In the genomic region with DNA sequence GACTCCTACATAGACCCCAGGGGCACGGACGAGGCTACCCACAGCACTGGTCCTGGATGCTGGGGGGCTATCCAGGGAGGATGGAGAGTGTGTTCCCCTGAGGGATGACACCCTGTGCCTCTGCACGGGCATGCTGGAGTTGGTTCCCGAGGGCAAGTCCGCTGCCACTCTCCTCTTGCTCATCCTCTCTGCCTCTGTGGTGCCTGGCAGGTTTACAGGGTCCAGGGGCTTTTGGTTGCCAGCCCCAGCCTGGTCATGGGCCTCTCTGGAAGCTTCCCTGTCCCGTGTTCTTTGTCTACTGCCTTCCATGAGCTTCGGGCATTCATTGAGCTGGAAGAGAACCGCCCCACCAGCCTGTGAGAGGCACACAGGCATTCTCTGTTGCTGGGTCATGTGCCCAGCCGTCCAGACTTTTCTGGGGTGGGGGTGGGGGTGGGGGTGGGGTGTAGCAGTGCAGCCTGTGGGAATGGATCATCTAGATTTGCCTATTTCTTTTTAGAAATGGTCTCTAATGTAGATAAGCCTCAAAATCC, we compare ENCODE assay signal across 15 mouse cellular contexts. TPM values are rescaled to one million over a fixed set of nuclear protein-coding genes. Genes with fewer than 3 reads are reported as not detected.
DNase-seq lines count a peak whose midpoint lies in the region; ATAC-seq and TF ChIP-seq lines count a peak whose summit lies in the region.
"Had no signal": no experiment of that assay in that cellular context is flagged by ENCODE, and none has a peak within 500 bp of the region (broad histone marks: within the 10 kb centered on the region; RNA-seq: fewer than 3 reads in every experiment).

TSS of gene Bfsp2 (minus strand) at position 377 of the 533 bp plus-strand sequence.

- H3K27me3 ChIP-seq in heart, embryonic 13.5 days (replicated peaks) = no peaks in the 10 kb centered on the region
- no peaks in the 10 kb centered on the region for H3K27me3 ChIP-seq in neural tube, embryonic 13.5 days
- H3K27me3 ChIP-seq in neural tube, embryonic 15.5 days (replicated peaks) = no peaks in the 10 kb centered on the region
- 0 out of 2 replicates have a peak, but pooled peaks cover 4% of the 10 kb centered on the region for H3K27me3 ChIP-seq in hindbrain, embryonic 13.5 days
- no peaks in the 10 kb centered on the region for H3K27me3 ChIP-seq in midbrain, postnatal 0 days (ENCODE audit: insufficient read depth, low read length)

- peak within 1 kb of the TSS; percentile 60 for H3K9ac ChIP-seq in heart, embryonic 13.5 days
- H3K9ac ChIP-seq in neural tube, embryonic 13.5 days = peak within 1 kb of the TSS; percentile 38; the same call in 1 of the 2 replicates
- no peak within 1 kb of the TSS for H3K9ac ChIP-seq in neural tube, embryonic 15.5 days (replicated peaks)
- peak within 1 kb of the TSS; percentile 43; the same call in 1 of the 2 replicates for H3K9ac ChIP-seq in hindbrain, embryonic 13.5 days
- H3K9ac ChIP-seq in midbrain, postnatal 0 days (replicated peaks; ENCODE audit: low read length, poor library complexity, severe bottlenecking) = 0 out of 2 replicates have a peak within 1 kb of the TSS, but pooled peaks have one; percentile 4

- 0 out of 2 replicates have a peak within 1 kb of the TSS, but pooled peaks have one; percentile 7 for H3K4me2 ChIP-seq in heart, embryonic 13.5 days
- H3K4me2 ChIP-seq in neural tube, embryonic 13.5 days = no peak within 1 kb of the TSS
- H3K4me2 ChIP-seq in neural tube, embryonic 15.5 days = no peak within 1 kb of the TSS
- no peak within 1 kb of the TSS for H3K4me2 ChIP-seq in hindbrain, embryonic 13.5 days
- H3K4me2 ChIP-seq in midbrain, postnatal 0 days (ENCODE audit: low read depth, low read length, poor library complexity, severe bottlenecking) = no peak within 1 kb of the TSS

- H3K4me1 ChIP-seq in heart, embryonic 13.5 days = peaks cover 40% of the 10 kb centered on the region
- peaks cover 23% of the 10 kb centered on the region for H3K4me1 ChIP-seq in neural tube, embryonic 13.5 days (replicated peaks)
- peaks cover 5% of the 10 kb centered on the region; the same call in 1 of the 2 replicates for H3K4me1 ChIP-seq in neural tube, embryonic 15.5 days
- H3K4me1 ChIP-seq in hindbrain, embryonic 13.5 days (replicated peaks) = peaks cover 19% of the 10 kb centered on the region
- H3K4me1 ChIP-seq in midbrain, postnatal 0 days (ENCODE audit: insufficient read depth, low read length) = peaks cover 5% of the 10 kb centered on the region; the same call in 1 of the 2 replicates

- no peak within 1 kb of the TSS for H3K4me3 ChIP-seq in heart, embryonic 13.5 days
- no peak within 1 kb of the TSS for H3K4me3 ChIP-seq in neural tube, embryonic 13.5 days
- H3K4me3 ChIP-seq in neural tube, embryonic 15.5 days (replicated peaks) = no peak within 1 kb of the TSS
- H3K4me3 ChIP-seq in hindbrain, embryonic 13.5 days = no peak within 1 kb of the TSS
- H3K4me3 ChIP-seq in midbrain, postnatal 0 days (ENCODE audit: low read depth, low read length) = no peak within 1 kb of the TSS
- H3K4me3 ChIP-seq: erythroblast, embryonic 14.5 days had no signal

- peaks cover 15% of the 10 kb centered on the region; the same call in 1 of the 2 replicates for H3K36me3 ChIP-seq in heart, embryonic 13.5 days
- no peaks in the 10 kb centered on the region for H3K36me3 ChIP-seq in neural tube, embryonic 13.5 days
- H3K36me3 ChIP-seq in neural tube, embryonic 15.5 days = no peaks in the 10 kb centered on the region
- peaks cover 4% of the 10 kb centered on the region; the same call in 1 of the 2 replicates for H3K36me3 ChIP-seq in hindbrain, embryonic 13.5 days
- no peaks in the 10 kb centered on the region for H3K36me3 ChIP-seq in midbrain, postnatal 0 days (ENCODE audit: insufficient read depth, low read length)
- H3K36me3 ChIP-seq: G1E had no signal

- ATAC-seq in heart, embryonic 13.5 days (ENCODE audit: extremely low read depth, insufficient number of reproducible peaks, low FRiP score, low TSS enrichment) = no peak
- ATAC-seq in neural tube, embryonic 13.5 days (ENCODE audit: low read depth) = 0 out of 2 replicates have a peak, but pooled peaks have one; percentile 17
- no peak; the same call in 1 of the 2 replicates for ATAC-seq in neural tube, embryonic 15.5 days (ENCODE audit: low FRiP score)
- ATAC-seq in hindbrain, embryonic 13.5 days (ENCODE audit: low FRiP score) = 0 out of 2 replicates have a peak, but pooled peaks have one; percentile 38
- no peak for ATAC-seq in midbrain, postnatal 0 days (ENCODE audit: low FRiP score)

- no peaks in the 10 kb centered on the region for H3K9me3 ChIP-seq in heart, embryonic 13.5 days
- no peaks in the 10 kb centered on the region for H3K9me3 ChIP-seq in neural tube, embryonic 13.5 days
- no peaks in the 10 kb centered on the region for H3K9me3 ChIP-seq in neural tube, embryonic 15.5 days (replicated peaks)
- H3K9me3 ChIP-seq in hindbrain, embryonic 13.5 days = no peaks in the 10 kb centered on the region
- H3K9me3 ChIP-seq in midbrain, postnatal 0 days (ENCODE audit: low read length) = no peaks in the 10 kb centered on the region

- peak within 1 kb of the TSS; percentile 76 for H3K27ac ChIP-seq in heart, embryonic 13.5 days (replicated peaks)
- 0 out of 2 replicates have a peak within 1 kb of the TSS, but pooled peaks have one; percentile 54 for H3K27ac ChIP-seq in neural tube, embryonic 13.5 days (replicated peaks)
- H3K27ac ChIP-seq in neural tube, embryonic 15.5 days (replicated peaks) = no peak within 1 kb of the TSS
- H3K27ac ChIP-seq in hindbrain, embryonic 13.5 days = peak within 1 kb of the TSS; percentile 58; the same call in 1 of the 2 replicates
- no peak within 1 kb of the TSS; the same call in 1 of the 2 replicates for H3K27ac ChIP-seq in midbrain, postnatal 0 days (ENCODE audit: low read depth, low read length)
- H3K27ac ChIP-seq: stomach, postnatal 0 days had no signal

- no peak for DNase-seq in heart, postnatal 4 days
- peak; percentile 53 for DNase-seq in midbrain, postnatal 0 days (ENCODE audit: low spot score)
- DNase-seq in gastrocnemius, postnatal 25 days = no peak
- DNase-seq in lung, postnatal 36 days = no peak
- DNase-seq: B cell, adult 2 months; cerebellum, postnatal 36 days; lung, adult 2 months had no signal

- 64% methylated on average over 9 of the region's 9 CpGs for WGBS in heart, embryonic 13.5 days
- 68% methylated on average over 9 of the region's 9 CpGs for WGBS in neural tube, embryonic 13.5 days
- 66% methylated on average over 9 of the region's 9 CpGs for WGBS in neural tube, embryonic 15.5 days
- WGBS in hindbrain, embryonic 13.5 days = 75% methylated on average over 9 of the region's 9 CpGs
- WGBS in midbrain, postnatal 0 days = 64% methylated on average over 9 of the region's 9 CpGs

- no peak for TF ChIP-seq CTCF in midbrain, postnatal 0 days (IDR thresholded peaks at IDR 0.05)

RNA-seq across cellular contexts. Expression of gene Bfsp2, which starts in this region (rescaled TPM):
- polyA plus RNA-seq in heart, embryonic 13.5 days (2015; fragmentation: Nextera tagmentation; extraction: Ambion mirVana) = 0.69 and 1.1 TPM in 2 replicates
- under 1 TPM; 0.38 to 0.88 TPM for total RNA-seq in heart, postnatal 4 days (2021)
- 1.2 and 1.5 TPM in 2 replicates for polyA plus RNA-seq in neural tube, embryonic 13.5 days (2015; fragmentation: Nextera tagmentation; extraction: Ambion mirVana)
- 2.5 and 2.7 TPM in 2 replicates for polyA plus RNA-seq in neural tube, embryonic 15.5 days (2015; fragmentation: Nextera tagmentation; extraction: Ambion mirVana)
- polyA plus RNA-seq in hindbrain, embryonic 13.5 days (2015; fragmentation: Nextera tagmentation; extraction: Ambion mirVana) = 3.1 and 4.5 TPM in 2 replicates
- total RNA-seq in midbrain, postnatal 0 days (2014; rRNA removed) = 1.2 and 1.8 TPM in 2 replicates
- 3.0 and 3.3 TPM in 2 replicates for polyA plus RNA-seq in midbrain, postnatal 0 days (2015; fragmentation: Nextera tagmentation; extraction: Ambion mirVana)
- under 1 TPM; 0.48 to 0.49 TPM for total RNA-seq in gastrocnemius, postnatal 25 days (2021)
- total RNA-seq: G1E had no signal
- polyA plus RNA-seq: G1E; gonadal fat pad, adult 2 months had no signal

Comparison
In these comparisons a context has a peak if more than half of its experiments do, and no peak if none do; other contexts are left out.
1. ATAC-seq: peak in neural tube, embryonic 13.5 days (single experiment) and hindbrain, embryonic 13.5 days (single experiment); none in heart, embryonic 13.5 days (single experiment), neural tube, embryonic 15.5 days (single experiment) and midbrain, postnatal 0 days (single experiment).
2. H3K27ac ChIP-seq: peak in heart, embryonic 13.5 days (single experiment), neural tube, embryonic 13.5 days (single experiment) and hindbrain, embryonic 13.5 days (single experiment); none in neural tube, embryonic 15.5 days (single experiment) and midbrain, postnatal 0 days (single experiment).